Mouse (Mus musculus) embryo, embryonic 9.5 days (tissue): ENCODE results near the gene Igsf8.

Experiments
- DNase-seq: peaks from one replicate; pipeline ENCODE4 v3.0.0-alpha.2; 2017; ENCODE audit errors: extremely low spot score

Gene Igsf8

DNA sequence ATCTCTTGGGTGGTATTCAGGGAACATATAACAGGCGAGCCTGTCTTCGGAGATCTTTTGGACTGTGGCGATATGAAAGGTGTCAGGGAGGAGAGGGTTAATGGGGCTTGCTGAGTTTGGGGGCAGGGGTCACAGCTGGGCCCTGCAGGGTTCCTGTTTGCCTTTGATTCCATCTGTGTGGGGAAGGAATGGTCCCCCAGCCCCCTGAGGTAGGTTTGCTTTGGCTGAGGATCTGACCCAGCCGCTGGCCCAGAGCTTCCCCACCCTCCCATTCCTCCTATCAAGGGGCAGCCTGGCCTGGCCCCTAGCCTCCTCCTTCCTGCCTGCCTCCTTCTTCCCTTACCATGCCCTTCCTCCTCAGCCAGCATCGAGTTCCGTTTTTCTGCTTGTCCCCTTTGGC is 41.4 kb downstream of the Igsf8 start:
- DNase-seq = peak; percentile 72

DNA sequence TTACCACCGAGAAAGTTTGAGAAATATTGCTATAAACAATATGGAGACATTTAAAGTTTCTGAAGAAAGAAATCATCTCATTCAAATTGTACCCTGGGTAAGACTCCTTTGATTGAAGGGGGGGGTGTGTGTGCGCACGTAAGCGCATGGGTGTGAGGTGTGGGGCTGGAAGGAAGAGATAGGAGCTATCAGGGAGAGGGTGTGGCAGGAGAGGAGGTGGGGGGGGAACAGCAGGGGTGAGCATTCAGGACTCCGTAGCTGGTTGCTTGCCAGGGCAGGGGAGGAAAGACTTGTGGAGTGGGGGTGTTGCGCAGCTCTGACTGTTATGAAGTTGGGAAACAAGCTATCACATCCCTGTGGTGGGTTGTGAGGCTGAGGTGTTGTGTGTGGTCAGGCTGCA is 43.0 kb downstream of the Igsf8 start:
- DNase-seq = no peak

DNA sequence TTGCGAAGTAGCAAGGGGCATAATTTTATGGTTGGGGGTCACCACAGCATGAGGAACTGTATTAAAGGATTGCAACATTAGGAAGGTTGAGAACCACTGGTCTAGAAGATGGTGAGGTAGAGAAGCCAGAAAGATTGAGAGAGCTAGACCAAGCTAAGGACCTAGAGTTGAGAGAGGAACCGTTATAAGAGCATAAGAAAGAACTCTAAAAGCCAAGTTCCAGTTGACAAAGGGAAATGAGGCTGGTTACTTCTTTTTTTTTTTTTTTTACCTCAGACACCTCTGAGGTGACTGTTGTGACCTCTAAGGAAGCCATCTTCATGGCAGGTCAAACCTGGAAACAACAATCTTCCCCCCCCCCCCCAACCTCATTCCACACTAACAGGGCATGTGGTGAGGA is 43.7 kb downstream of the Igsf8 start:
- no peak for DNase-seq

DNA sequence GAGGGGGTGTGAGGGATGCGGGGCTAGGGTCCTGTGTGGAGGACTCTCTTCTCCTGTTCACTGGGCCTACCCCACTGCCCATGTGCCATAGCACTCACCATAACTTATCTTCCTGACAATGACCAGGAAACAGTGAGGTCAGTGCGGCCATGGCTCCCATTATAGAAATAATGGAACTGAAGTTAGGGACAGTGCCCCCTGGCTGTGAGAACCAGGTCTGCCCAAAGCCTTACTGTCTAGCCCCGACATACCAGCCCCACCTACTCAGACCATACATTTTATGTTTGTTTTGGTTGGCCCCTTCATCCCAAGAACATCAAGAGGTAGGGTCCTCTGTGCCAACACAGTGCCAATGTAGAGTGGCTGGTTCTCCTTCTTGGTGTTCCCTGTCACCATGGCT is 44.2 kb downstream of the Igsf8 start:
- no peak for DNase-seq

DNA sequence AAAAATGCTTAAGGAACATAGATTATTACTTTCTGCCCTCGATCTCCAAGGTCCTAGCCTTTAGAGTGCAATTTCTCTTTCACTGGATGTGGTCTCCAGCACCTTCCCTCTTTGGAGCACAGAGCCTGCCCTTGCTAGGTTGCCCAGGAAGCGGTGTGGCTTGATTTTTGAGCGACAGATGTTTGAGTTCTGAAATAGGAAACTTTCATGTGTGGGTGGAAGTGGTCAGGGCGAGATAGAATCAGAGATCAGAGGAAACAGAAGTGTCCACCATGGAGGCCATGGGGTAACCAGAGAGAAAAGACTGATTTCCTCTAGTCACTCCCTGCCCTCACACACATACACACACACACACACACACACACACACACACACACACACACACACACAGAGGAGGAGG is 44.8 kb downstream of the Igsf8 start:
- DNase-seq = no peak

DNA sequence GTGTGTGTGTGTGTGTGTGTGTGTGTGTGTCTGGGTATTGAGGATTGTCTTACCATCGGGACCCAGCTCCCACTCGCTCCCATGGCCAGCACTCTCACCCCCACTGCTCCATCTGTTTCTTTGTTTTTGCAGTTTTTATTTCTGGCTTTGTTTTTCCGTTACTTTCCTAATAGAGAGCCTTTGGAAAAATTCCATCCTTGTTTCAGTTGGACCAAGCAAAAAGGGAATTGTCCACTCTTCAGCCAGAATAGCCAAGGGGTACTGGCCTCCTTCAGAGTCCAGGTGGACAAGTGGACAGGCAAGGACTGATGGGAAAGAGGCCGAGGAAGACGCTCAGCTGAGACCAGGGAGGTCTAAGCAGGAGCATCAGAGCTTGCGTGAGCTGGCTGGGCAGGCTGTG is 45.4 kb downstream of the Igsf8 start:
- DNase-seq = no peak

DNA sequence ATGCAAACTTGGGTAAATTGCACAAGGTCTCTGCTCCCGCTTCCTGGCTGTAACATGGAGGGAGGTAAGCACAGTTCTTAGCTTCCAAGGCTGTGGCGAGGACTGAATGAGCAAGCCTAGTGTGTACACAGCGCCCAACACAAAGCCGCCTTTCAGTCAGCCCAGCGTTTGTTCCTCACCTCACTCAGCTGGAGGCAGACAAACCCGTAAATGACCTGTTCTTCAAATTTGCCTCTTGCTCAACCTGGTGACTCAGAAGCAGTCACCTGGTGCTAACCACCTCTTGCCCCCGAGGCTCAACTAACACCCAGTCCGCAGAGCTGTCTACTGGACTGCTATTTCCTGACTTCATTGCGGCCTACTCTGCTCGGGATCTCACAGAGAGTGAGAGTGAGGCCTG is 46.5 kb downstream of the Igsf8 start:
- no peak for DNase-seq

DNA sequence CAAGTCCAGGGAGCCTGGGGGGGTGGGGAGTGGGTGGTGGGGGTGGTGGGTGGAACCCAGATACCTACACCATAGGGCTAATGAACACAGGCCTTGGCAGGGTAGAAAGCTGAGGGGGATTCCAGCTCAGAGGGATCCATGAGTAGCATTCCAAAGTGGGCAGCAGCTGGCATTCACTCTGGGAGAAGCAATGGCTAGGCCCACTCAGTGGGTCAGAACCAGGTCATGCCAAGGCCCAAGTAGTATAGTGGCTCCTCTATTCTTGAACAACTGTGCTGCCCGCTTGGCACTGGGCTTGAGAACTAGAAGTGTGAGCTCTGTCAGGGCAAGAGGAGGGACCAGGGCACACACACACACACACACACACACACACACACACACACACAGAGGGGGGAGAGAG is 47.0 kb downstream of the Igsf8 start:
- DNase-seq = no peak

DNA sequence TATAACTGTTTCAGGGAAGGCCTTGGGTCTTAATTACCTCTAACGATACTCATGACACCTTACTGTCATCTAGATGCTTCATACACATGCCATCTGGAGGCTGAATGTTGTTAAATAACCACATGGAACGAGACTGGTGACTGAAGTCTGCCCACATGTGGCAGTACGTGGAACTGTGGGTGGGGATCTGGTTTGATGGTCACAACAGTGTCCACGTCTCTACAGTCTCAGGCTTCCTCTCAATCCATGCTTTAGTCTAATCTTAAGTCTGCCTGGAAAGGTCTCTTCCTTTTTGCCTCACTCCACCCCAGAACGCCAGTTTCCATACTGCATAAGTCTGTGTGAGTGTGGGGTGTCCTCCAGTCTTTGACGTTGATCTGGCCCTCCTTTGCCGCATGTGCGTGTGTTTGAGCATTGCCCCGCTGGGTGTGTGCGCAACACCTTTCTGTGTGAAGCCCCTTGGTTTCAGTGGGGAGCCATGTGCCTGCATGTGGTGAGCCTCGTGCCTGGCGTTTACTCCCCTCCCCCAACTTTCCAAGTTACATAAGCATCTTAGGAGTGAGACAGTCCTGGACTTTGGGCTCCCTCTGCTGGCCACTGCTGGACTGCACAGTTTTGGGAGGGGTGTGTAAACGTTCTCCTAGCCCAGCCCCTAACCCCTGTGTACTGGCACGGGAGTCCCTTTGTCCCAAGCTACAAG is 48.4 kb downstream of the Igsf8 start:
- DNase-seq = peak; percentile 95

DNA sequence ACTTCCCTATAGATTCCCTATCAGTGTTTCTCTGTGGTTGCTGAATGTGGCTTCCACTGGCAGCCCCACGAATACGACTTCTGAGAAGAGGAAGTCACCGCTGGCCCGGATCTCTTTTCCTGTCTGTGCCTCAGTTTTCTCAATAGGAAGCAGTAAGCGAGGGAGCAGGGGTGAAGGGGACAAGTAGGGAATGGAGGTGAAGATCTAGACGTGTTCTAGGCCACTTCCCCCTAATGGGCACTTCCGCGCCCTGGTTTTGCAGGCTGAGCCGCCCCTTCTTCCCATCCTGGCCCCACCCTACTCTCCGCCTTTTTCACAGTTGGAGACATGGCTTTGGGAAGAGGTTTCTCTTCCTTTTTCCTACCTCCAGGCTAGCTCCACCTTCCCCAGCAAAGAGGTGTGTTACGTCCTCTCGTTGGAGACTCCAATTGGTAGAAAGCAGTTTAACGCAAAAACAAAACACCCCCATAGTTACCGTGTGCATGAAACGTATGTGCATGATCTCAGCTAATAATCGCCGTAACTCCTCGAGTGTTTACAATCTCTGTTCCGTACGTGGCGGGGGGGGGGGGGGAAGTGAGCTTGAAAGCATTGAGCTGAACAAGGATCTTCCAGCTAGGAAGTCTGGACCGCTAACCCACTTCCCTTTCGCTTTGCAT is 49.9 kb downstream of the Igsf8 start:
- no peak for DNase-seq

DNA sequence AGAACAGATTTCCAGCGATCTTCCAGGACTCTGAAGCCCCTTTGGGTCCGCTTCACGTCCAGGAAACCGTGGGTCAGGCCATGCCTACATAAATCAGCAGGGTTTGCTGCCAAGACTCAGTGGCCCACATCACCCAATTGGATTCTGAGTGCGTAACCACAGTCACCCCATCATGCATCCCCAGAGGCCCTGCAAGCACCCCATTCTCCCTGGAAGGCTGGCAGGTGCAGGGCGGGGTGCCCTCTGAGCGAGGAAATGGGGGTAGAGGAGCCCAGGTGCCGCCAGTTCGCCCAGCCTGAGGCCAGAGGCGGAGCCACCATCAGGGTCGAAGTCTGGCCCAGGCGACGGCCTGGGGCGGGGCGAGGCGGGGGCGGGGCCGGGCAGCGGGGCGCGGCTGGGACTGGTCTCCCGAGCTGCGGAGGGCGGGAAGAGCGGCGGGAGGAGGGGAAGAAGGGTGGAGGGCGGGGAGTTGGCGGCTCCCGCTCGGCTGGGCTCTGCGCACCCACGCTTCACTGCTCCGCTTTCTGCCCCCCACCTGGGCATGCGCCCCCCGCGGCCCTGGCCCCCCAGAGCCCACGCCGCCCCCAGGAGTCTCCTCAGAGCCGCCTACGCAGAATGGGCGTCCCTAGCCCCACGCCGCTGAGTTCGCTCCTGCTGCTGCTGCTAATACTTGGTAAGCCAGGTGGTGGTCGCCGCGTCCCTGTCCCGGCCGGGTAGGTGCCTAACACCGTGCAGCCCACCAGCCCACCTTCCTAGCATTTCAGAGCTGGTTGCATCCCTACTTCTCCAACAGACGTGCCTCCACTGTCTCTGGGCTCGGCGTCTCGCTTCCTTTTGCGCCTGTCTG is 50.7 kb downstream of the Igsf8 start:
- peak; percentile 94 for DNase-seq

DNA sequence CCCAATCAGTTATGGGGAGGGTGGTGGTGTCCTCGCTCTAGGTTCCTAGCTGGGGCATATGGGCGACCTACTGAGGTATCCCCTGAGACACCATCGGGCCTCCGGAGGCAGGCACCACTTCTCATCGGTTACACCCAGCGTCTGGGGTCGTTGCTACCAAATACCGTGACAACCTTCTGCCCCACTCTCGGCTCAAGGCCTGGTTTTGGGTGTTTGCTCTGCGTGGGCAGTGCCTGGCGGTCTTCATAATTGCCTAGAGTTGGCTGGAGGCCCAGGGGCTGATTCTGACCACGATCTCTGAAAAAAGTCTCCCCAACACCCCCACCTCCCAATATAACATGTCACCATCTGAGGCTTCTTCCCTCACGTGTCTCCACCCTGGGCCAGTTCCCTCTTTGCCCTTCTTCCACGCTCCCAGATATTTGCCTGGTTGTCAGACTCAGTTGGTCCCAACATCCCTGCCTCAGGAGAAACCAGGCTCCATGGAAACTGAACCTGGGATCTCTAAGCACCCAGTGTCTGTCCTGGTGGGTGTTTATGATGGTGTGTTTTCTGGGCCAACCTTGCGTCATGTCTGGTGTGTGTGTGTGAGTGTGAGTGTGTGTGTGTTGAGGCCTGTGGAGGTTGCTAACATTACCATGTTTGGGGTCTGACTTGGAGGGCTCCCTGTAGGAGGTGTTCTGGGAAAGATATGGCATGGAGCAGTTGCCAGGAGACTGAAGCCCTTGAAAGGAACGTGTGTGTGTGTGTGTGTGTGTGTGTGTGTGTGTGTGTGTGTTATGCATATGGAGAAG is 51.5 kb downstream of the Igsf8 start:
- no peak for DNase-seq

DNA sequence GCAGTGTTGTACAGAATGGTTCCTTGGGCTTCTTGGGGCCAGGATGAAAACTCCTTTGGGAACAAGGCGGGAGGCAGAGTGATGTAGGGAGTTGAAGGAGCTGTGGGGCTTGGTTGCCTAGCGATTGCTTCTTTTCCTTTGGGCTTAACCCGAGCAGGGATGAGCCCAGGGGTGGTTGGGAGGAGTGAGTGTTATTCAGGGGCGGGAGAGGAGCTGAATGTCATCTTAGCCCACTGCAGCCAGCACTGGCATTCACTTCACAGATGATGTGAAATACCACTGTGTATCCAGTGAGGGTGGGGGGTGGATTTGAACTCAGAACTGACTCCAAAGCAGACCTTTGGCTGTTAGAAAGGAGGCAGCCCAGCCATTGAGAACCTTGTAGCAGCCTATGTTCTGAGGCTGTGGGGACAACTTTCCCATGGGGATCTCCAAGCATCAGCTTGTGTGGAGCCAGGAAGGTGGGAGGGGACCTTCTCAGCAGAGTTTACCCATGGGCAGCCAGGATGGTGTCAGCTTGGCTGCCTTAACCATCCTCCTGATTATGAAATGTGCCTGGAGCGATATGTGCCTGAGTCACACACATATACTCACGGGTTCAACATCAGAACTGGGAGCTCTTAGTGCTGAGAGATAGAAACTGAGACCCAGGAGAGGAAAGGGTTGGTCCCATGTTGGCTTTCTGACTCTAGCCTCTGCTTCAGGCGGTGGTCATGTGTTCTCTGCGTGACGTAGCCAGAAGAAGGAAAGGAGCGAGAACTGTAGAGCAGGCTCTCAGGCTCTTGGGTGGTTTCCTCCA is 52.4 kb downstream of the Igsf8 start:
- no peak for DNase-seq

DNA sequence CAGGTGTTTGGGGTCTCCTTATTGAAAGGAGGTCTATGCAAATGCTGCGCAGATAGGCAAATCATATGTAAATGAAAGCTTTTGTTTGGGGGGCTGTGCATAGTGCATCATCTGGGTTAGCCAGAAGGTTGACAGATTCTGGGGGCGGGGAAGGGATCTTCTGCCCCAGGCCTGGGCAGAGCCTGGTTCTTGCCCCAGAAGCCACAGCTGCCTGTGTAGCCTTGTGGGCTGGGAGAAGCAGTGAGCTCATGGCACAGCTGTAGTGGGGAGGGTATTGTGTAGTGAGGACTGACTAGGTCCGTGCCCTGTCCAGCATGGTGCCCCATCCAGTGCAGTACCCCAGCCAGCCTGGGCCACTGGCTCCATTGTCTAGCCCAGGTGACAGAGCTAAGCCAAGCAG is 53.5 kb downstream of the Igsf8 start:
- no peak for DNase-seq

DNA sequence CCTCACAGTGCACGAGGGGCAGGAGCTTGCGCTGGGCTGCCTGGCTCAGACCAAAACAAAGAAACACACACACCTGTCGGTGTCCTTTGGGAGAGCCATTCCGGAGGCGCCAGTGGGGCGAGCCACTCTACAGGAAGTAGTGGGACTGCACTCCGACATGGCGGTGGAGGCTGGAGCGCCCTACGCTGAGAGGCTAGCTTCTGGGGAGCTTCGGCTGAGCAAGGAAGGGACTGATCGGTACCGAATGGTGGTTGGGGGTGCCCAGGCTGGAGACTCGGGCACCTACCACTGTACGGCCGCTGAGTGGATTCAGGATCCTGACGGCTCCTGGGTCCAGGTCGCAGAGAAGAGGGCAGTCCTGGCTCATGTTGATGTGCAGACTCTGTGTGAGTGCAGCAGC is 56.0 kb downstream of the Igsf8 start:
- DNase-seq = no peak

DNA sequence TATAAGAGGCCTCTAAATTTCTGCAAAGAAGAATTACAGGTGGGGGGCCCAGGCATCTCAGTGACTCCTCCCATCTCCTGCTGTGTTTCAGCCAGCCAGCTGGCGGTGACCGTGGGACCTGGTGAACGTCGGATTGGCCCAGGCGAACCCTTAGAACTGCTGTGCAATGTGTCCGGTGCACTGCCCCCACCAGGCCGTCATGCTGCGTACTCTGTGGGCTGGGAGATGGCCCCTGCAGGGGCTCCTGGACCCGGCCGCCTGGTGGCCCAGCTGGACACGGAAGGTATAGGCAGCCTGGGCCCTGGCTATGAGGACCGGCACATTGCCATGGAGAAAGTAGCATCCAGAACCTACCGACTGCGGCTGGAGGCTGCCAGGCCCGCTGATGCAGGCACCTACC is 56.5 kb downstream of the Igsf8 start:
- DNase-seq = no peak

DNA sequence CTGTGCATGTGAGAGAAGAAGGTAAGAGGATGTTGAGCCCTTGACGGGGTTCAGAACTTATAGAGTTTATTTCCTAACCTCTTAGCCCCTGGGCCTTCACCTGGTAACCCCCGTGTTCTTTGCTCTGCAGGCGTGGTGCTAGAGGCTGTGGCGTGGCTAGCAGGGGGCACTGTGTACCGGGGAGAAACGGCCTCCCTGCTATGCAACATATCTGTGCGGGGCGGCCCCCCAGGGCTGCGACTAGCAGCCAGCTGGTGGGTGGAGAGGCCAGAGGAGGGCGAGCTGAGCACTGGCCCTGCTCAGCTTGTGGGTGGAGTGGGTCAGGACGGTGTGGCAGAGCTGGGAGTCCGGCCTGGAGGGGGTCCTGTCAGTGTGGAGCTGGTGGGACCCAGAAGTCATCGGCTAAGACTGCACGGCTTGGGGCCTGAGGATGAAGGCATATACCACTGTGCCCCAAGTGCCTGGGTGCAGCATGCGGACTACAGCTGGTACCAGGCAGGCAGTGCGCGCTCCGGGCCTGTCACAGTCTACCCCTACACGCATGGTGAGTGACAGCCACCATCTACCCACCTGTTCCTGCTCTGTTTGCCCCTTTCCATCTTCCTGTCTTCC is 57.1 kb downstream of the Igsf8 start:
- no peak for DNase-seq

DNA sequence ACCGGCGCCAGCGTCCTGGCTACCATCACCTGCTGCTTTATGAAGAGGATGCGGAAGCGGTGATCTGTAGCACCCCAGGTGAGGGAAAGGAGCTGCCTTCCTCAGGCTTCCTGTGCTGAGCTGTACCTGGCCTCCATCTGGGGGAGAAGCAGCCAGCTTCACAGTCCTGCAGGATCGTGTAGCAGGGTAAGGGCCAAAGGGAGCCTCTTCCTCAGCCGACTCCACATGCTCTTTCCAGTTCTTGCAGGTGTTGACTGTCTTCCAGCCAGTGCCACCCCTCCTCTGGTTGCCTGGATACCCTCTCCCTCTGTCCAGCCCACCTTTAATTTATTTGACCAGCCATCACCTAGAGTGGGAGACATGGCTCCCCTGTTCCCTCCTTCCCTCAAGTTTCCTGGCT is 57.9 kb downstream of the Igsf8 start:
- no peak for DNase-seq

DNA sequence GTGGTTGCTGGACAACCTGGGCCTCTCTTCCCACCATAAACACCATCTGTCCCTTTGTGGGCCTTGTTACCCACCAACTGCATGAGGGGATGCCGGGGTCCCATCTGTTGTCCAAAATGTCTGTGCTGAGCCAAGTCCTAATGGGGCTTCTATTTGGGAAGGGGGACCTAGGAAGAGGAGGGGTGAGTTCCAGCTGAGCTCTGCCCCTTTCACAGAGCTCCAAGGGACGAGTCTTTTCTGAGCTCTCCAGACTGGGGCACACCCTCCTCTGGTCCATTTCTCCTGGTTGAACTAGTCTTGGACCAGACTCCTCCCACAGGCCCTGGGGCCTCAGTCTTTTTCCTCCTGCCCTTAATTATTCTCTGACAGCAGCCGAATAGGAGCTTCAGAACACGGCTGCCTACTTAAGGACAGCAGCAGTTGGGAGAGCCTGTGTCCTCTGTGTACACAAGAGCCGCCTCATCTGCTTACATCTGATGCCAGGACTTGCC is 58.5 kb downstream of the Igsf8 start:
- DNase-seq = no peak

DNA sequence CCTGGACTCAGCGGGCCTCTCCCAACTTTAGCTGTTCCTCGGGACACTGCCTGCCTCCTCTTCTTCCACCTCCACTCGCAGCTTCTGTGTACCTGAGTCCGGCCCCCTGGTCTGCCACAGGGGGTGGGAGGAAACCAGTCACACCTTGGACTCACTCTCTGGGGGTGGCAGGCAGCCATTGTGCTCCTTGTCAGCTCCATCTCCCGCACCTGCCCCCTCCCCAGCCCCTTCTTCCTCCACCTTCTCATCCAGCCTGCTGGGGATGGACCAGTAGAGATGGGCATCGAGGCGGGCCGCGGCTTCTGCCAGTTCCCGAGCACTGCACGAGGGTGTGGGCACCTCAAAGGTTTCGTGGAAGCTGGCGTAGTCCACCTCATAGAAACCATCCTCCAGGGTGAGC is 61.3 kb downstream of the Igsf8 start:
- no peak for DNase-seq

DNA sequence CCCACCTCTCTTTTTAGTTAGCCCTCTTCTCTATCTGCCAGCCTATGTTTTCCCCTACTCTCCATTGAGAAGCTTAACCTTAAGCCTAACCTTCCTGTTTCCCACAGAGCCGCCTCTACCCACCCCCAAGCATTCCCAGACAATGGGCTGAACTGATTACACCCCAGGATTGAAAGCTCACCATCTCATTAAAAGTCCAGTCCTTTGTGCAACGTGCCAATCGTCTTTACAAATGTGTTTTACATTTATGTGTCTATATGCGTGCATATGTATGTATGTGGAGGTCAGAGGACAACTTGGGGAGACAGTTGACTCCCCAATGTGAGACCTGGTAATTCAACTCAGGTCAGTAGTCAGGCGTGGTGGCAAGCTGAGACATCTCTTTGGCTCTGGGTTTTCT is 61.9 kb downstream of the Igsf8 start:
- DNase-seq = no peak
